In the genomic region with DNA sequence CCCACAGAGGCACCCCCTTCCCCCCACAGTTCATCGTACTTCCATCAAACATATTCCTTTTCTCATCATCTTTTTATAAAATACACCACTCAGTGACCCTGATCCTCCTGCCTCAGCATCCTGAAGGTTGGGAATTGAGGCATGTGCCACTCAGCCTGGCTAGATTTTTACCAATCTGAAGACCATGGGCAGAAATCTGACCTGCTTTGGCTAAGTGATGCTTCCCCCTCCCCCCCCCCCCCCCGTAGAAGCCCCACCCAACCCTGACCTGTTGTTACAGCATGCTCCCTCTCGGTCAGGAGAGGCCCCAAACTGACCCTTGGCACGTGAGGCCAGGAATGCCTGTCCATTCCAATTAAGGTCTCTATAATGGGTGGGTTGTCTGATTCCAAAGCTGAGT, we compare ENCODE assay signal across 1 mouse cellular context. TPM values are rescaled to one million over a fixed set of nuclear protein-coding genes. Genes with fewer than 3 reads are reported as not detected.
"Had no signal": no experiment of that assay in that cellular context is flagged by ENCODE, and none has a peak within 500 bp of the region (broad histone marks: within the 10 kb centered on the region; RNA-seq: fewer than 3 reads in every experiment).

TSS of gene Platr17 (plus strand) at position 301 of the 400 bp plus-strand sequence.

RNA-seq across cellular contexts. Expression of gene Platr17, which starts in this region (rescaled TPM):
- polyA plus RNA-seq: neural tube, embryonic 12.5 days had no signal
